Mouse (Mus musculus): ENCODE data around the gene Nfix.

The Nfix gene

DNA sequence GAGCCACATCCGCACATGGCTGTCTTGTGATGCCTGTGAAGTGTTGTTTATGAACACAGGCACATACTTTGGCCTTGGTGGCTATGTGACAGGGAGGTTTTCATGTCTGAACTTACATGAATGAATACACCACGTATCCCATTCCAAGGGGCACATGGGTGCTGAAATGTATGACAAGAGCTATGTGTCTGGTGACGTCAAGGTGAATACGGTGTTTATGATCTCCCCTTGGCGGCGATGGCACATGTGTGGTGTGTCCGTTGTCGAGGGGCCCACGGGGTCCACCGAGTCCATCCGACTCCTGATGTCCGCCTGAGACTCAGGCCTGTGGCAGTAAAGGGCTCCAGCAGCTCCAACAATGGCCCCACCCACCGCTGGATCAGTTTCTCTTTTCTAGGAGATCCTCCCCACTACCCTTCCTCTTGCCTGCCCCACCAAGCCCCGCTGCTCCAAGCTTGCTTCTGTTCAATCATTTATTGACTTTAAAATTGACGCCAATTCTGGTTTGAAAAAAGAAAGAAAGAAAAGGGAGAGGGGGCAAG lies 2.8 kb downstream of the Nfix start:
- DNase-seq, result no peak

DNA sequence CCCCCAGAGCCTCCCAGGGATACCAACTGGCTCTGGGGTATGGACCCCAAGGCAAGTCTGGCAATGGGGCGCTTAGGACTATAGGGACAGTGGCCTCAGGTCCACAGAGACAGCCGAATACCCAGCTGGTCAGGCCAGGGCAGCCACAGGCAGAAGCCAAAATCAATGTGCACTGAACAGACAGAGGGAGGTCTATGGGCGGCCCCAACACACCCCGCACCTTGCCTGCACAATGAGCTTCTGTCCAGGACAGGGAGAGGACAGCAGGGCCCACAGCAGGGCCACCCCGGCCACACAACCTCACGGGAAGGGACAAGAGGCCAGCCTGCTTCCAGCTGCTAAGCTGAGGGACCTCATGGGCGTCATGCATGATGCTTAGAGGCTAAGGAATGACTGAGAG lies 5.7 kb downstream of the Nfix start:
- no peak for DNase-seq

DNA sequence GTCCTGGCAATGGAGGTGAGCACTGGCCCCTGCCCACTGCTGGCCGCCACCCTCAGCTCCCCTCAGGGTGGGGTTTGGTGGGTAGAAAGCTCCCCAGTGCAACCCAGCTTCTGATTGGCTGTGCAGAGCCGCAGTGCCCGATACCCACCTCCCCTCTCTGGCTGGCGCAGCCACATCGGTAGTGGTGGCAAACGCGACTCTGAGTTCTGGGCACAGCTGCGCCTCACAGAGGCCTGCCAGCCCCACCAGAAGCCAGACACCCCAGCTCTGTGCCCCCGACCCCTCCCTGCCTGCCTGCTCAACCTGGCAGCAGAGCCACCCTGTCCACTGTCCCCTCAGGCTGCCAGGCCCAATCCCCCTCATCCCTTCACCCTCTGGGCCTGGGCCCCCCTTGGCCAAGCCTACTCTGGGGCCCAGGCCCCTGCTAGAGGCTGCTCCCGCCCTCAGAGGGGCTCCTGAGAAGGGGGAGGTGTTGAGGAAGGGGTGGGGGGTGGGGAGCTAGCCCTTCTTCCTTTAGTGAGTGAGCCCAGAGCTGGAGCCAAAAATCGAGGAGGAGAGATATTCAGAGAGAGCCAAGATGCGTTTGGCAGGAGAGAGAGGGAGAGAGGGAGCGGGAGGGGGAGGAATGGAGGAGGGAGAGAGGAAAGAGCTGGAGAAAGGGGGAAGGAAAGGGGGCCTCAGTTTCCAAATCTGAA lies 6.2 kb downstream of the Nfix start:
- no peak for DNase-seq

GRCm38 (mm10) chr8:84793134-84793533 lies 7.0 kb downstream of the Nfix start:
- no peak for DNase-seq

DNA sequence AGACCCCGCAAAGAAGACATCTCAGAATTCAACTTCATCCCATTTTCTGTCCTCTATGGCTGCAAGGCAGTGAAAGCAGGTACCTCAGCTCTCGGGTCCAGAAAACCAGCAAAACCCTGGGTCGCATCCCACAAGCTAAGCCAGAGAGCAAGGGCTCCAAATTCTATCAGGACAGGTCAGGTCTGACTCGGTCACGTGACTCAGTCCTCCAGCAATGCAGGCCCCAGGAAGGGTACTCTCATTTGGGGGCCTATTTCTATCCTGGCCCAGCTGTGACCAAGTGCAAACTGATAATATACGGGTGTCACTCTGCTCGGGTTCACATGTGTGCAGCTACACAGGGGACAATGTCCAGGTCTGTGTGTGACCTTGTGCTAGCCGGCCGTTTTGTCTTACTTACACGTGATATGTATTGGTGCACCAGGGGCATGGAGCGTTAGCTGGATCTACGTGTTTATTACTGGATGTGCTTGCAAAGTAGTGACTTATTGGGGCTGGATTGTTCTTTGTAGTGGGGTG lies 7.7 kb downstream of the Nfix start:
- no peak for DNase-seq

DNA sequence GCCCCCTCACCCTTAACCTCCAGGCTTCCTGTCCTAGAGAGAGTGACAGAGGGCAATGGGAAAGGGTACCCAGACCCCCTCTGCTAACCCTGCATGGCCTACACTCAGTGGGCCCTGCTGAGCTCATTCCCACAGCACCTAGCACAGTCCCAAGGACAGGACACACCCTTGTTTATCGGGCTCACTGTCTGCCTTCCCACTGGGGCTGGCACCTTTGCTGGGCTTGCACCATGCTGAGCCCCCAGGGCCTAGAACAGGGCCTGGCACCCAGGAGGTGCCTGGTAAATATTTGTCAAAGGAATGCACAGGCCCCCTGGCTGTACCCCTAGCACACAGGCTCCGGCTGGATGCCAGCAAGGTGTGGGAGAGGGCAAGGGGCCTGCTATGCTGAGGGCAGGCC lies 9.6 kb downstream of the Nfix start:
- no peak for DNase-seq

- DNase-seq, result no peak
Observed at GRCm38 (mm10) chr8:84789855-84790486, 10.2 kb downstream of the Nfix start.

DNA sequence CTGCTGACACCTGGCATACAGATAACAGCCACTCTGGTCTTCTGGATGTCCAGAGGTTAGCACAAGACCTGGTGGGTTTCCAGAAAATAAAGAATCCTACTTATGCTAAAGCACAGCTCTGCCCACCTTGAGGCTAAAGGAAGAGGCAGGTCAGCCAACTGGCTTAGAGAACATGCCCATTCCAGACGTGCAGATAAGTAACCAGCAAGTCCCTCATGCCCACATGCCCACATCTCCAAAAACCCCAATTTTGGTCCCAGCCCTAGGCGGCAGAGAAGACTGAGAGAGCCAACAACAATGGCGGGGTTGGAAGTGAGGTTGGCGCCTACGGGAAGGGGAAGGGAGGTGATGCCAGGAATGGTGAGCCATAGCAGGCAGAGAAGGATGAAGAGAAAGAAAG lies 10.8 kb downstream of the Nfix start:
- no peak for DNase-seq

GRCm38 (mm10) chr8:84788896-84789295 lies 11.2 kb downstream of the Nfix start:
- peak; percentile 69 to 79 for DNase-seq

- DNase-seq, result no peak
Observed at GRCm38 (mm10) chr8:84787523-84788302, 12.4 kb downstream of the Nfix start.

DNA sequence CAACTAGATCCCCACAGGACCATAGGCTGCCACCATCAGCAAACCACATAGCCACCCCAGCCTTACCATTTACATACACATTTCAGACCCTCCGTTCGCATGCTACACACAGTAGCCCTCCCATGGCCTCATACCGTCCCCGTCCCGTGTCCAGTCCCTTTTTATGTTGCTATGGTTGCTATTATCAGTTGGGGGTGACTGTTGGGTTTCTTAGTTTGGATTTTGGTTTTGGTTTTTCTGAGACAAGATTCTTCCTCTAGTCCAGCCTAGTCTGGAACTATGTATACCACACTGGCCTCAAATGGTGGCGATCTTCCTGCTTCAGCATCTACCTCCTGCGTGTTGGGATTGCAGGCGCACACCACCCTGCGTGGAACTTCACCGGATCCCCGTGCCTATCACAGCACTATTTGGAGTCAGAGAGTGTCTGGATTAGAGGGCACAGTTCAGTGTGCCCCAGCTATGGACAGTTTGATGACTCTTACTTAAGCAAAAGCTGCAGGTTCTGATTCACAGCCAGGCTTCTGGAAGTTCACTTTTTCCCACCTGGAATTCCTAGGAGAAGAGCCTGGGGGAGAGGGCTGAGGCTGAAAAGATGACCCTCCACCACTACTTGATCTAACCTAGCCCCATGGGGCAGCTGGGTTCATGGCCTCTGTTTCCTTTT lies 13.2 kb downstream of the Nfix start:
- DNase-seq, result no peak

- peak in 1 of 2 experiments; percentile 51 for DNase-seq
Observed at GRCm38 (mm10) chr8:84785756-84786677, 14.1 kb downstream of the Nfix start.

DNA sequence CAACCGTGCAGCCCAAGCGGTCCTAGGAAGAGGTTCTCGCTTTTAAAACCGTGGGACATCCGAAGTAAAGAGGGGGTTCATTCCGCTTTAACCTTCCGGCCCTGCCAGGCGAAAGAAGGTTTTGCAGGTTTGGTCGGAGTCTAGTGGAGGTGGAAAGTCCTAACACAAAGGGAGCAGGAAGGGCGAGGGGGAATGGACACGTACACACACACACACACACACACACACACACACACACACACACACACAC lies 14.7 kb downstream of the Nfix start:
- no peak for DNase-seq

- no peak for DNase-seq
Observed at GRCm38 (mm10) chr8:84784681-84785505, 15.3 kb downstream of the Nfix start.

DNA sequence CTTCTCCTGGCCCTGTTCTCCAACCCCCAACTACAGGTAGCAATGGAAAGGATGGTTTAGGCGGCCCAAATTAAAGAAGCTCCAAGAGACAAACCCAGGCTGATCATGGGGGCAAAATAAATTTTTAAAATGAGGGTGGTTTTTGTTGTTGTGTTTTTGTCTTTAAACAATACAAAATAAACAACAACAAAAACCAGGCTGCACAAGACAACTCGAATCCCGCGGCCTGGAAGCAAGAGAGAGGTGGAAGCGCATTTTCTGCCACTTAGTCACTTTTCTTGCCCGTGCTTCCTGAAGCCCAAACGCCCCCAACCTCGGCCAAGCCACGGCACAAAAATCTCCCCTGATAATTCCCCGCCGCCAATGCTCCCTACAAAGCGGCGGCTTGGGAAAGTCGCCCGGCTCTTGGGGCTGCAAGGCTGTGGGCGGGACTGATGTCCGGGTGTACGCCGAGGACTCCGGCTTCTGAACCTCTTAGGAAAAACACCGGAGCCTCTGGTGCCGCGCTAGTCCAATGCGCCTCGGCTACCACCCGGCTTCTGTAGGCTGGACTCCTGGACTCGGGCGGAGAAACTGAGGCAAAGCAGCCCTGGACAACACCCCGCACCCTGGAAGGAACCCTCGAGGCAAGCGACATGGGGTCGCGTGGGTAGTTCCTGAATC lies 16.1 kb downstream of the Nfix start:
- DNase-seq, result no peak

DNA sequence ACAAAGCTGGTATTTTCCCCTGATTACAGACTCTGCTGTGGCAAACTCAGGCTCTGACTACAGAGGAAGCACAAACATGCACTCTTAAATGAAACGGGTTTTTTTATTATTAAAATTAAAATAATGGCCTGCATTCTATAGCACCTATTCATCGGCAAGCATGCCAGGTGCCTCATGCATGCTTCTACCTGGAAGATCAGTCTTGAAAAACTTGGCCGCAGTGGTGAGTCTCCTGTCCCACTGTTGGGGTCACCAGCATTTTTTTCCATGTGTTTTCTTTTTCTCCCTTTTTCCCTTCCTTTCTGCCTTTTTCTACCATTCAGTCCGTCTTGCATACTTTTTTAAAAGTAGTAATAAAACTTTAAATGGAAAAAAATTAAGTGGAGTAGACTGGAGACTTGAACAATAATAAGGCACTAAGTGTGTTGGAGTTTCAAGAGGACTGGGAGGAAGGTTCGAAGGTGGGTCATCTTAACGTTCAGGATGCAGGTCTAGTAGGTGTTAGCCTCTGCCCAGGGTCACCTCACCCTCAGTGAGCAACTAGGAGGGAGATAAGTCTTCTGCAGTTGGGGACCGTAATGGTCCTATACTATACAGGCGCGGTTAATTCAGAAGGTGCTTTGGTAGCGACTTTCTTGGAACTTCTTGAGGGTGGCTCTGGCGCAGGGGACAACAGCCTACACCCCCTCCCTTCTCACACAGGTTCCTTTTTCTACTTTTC lies 16.8 kb downstream of the Nfix start:
- no peak for DNase-seq

DNA sequence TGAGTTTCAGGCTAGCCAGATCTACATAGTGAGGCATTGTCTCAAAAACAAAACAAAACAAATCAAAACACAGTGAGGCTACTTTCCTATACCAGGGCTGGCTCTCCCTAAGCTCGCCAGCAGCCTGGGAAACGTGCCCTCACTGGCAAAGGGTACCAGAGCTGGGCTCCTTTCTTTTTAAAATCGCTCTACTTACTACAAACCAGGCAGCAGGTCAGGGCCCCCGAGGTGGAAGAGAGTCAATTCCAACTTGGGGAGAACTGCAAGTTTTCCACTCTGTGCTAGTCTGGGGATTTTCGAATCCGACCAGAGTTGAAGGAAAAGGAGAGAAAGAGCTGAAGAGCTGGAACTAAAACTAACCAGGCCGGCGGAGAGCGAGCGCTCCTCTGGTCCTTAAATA lies 17.5 kb downstream of the Nfix start:
- no peak for DNase-seq

DNA sequence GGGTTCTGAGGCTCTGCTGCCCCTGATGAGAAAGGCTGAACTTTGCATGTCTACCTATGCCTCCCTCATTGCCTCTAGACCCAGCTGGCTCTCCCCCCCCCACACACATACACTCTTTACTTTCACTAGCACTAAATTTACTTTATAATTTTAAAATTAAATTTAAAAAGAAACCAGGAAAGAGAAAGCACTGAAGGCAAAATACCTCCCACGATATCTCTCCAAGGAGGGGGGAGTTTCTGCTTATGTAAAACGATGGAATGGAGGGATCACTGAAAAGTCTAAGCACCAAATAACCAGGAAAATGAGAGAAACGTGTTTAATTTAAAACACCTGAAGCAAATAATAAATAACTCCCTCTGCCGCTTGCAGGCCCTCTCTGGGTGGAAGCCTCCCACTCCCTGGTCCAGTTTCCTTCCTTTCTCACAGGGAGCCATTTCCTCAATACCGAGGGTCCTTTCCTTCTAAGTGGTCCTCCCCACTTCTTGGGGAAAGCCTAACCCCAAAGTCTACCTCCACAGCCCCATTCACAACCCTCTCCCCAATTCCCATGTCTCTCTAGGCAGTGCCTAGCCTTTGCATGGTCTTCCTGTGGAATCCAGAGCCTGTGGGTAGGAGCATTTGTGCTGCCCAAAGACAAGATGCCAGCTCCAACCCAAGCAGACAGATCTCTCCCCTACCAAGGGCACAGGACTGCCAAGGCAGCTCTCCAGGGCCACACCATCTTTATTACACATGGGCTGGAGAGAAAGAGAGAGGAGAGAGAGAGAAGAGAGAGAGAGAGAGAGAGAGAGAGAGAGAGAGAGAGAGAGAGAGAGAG lies 18.2 kb downstream of the Nfix start:
- DNase-seq, result no peak

All from kidney, adult 8-10 months (tissue).